ENCODE assay signal across 8 mouse cellular contexts in genomic region chr7:96211618-96212021, GRCm38 (mm10). TPM values are rescaled to one million over a fixed set of nuclear protein-coding genes. Genes with fewer than 3 reads are reported as not detected.
DNase-seq lines count a peak whose midpoint lies in the region; ATAC-seq and TF ChIP-seq lines count a peak whose summit lies in the region.

No protein-coding gene starts in this region.

- no peaks in the 10 kb centered on the region for H3K9me3 ChIP-seq in embryonic facial prominence, embryonic 13.5 days
- no peaks in the 10 kb centered on the region for H3K9me3 ChIP-seq in hindbrain, embryonic 14.5 days (ENCODE audit: control insufficient read depth, low read length)
- no peaks in the 10 kb centered on the region for H3K9me3 ChIP-seq in limb, embryonic 10.5 days (replicated peaks)

- no peaks in the 10 kb centered on the region for H3K36me3 ChIP-seq in embryonic facial prominence, embryonic 13.5 days
- H3K36me3 ChIP-seq in hindbrain, embryonic 14.5 days (replicated peaks; ENCODE audit: control insufficient read depth, insufficient read depth), result no peaks in the 10 kb centered on the region
- no peaks in the 10 kb centered on the region for H3K36me3 ChIP-seq in limb, embryonic 10.5 days

- H3K4me1 ChIP-seq in lung, adult 2 months (ENCODE audit: control insufficient read depth, insufficient read depth, low read length), result peaks cover 14% of the 10 kb centered on the region
- peaks cover 33% of the 10 kb centered on the region for H3K4me1 ChIP-seq in embryonic facial prominence, embryonic 13.5 days
- peaks cover 22% of the 10 kb centered on the region for H3K4me1 ChIP-seq in hindbrain, embryonic 14.5 days (replicated peaks; ENCODE audit: control insufficient read depth, insufficient read depth, low read length)
- H3K4me1 ChIP-seq in limb, embryonic 10.5 days, result peaks cover 41% of the 10 kb centered on the region
- no peaks in the 10 kb centered on the region for H3K4me1 ChIP-seq in olfactory bulb, adult 2 months (ENCODE audit: control insufficient read depth, insufficient read depth, low read length)

- peak overlapping the region; percentile 90 for H3K9ac ChIP-seq in embryonic facial prominence, embryonic 13.5 days
- H3K9ac ChIP-seq in hindbrain, embryonic 14.5 days, result peak overlapping the region; percentile 90

- H3K27ac ChIP-seq in embryonic facial prominence, embryonic 13.5 days, result peak overlapping the region; percentile 86; the same call in 1 of the 2 replicates
- H3K27ac ChIP-seq in hindbrain, embryonic 14.5 days, result no peak overlapping the region
- peak overlapping the region; percentile 93 for H3K27ac ChIP-seq in limb, embryonic 10.5 days
- H3K27ac ChIP-seq in olfactory bulb, adult 2 months (ENCODE audit: insufficient read depth, low read depth, low read length), result peak overlapping the region; percentile 96

- no peak for ATAC-seq in embryonic facial prominence, embryonic 13.5 days (ENCODE audit: insufficient number of reproducible peaks, insufficient read depth, low FRiP score, low TSS enrichment, low read depth)
- ATAC-seq in hindbrain, embryonic 14.5 days (ENCODE audit: low FRiP score), result no peak
- ATAC-seq in monocyte, adult 5-6 weeks (replicated peaks; ENCODE audit: insufficient number of reproducible peaks, low FRiP score, low TSS enrichment, poor library complexity, severe bottlenecking), result no peak

- no peak for TF ChIP-seq POLR2A in lung, adult 2 months (IDR thresholded peaks at IDR 0.05; ENCODE audit: borderline replicate concordance, extremely low read depth, low read depth, low read length)
- 0 out of 2 replicates have a peak, but pooled peaks have one; percentile 16 for TF ChIP-seq POLR2A in olfactory bulb, adult 2 months (IDR thresholded peaks at IDR 0.05; ENCODE audit: insufficient read depth, low read depth, low read length)

- WGBS in lung, adult 2 months, result 2% methylated on average over 17 of the region's 17 CpGs
- under 1% methylated on average over 17 of the region's 17 CpGs for WGBS in embryonic facial prominence, embryonic 13.5 days
- under 1% methylated on average over 17 of the region's 17 CpGs for WGBS in hindbrain, embryonic 14.5 days
- under 1% methylated on average over 17 of the region's 17 CpGs for WGBS in limb, embryonic 10.5 days
- under 1% methylated on average over 17 of the region's 17 CpGs for WGBS in olfactory bulb, adult 2 months

- TF ChIP-seq CTCF in lung, adult 2 months (IDR thresholded peaks at IDR 0.05; ENCODE audit: insufficient read depth, low read length), result no peak
- TF ChIP-seq CTCF in olfactory bulb, adult 2 months (IDR thresholded peaks at IDR 0.05; ENCODE audit: insufficient read depth, low read depth, low read length), result no peak

- peak; percentile 10 for DNase-seq in lung, adult 2 months
- no peak for DNase-seq in lung, postnatal 14 days
- DNase-seq in hindbrain, embryonic 14.5 days (ENCODE audit: low spot score), result no peak
- DNase-seq in limb, embryonic 10.5 days (ENCODE audit: low spot score), result peak; percentile 60
- no peak for DNase-seq in urinary bladder, adult 2 months (ENCODE audit: low spot score)

- H3K4me3 ChIP-seq in lung, adult 2 months (replicated peaks; ENCODE audit: extremely low read depth, low read depth, low read length), result peak overlapping the region; percentile 21
- H3K4me3 ChIP-seq in embryonic facial prominence, embryonic 13.5 days, result peak overlapping the region; percentile 73
- peak overlapping the region; percentile 77 for H3K4me3 ChIP-seq in hindbrain, embryonic 14.5 days (replicated peaks; ENCODE audit: low read length)
- peak overlapping the region; percentile 85 for H3K4me3 ChIP-seq in limb, embryonic 10.5 days
- peak overlapping the region; percentile 96 for H3K4me3 ChIP-seq in olfactory bulb, adult 2 months (ENCODE audit: insufficient read depth, low read depth, low read length)

- peak overlapping the region; percentile 94 for H3K4me2 ChIP-seq in embryonic facial prominence, embryonic 13.5 days
- H3K4me2 ChIP-seq in hindbrain, embryonic 14.5 days (replicated peaks), result peak overlapping the region; percentile 89

- H3K27me3 ChIP-seq in embryonic facial prominence, embryonic 13.5 days, result 0 out of 2 replicates have a peak, but pooled peaks cover 8% of the 10 kb centered on the region
- peaks cover 5% of the 10 kb centered on the region; the same call in 1 of the 2 replicates for H3K27me3 ChIP-seq in hindbrain, embryonic 14.5 days (ENCODE audit: control insufficient read depth, insufficient read depth, low read length)
- peaks cover 40% of the 10 kb centered on the region for H3K27me3 ChIP-seq in limb, embryonic 10.5 days (ENCODE audit: low read depth, poor library complexity, severe bottlenecking)

RNA-seq across cellular contexts. Expression of gene Tenm4, which starts 40.6 kb away (rescaled TPM):
- polyA plus RNA-seq in lung, adult 2 months (2012; rRNA removed), result 0.98 and 1.3 TPM in 2 replicates
- 45.6 and 56.3 TPM in 2 replicates for polyA plus RNA-seq in embryonic facial prominence, embryonic 13.5 days (2015; fragmentation: Nextera tagmentation; extraction: Ambion mirVana)
- 37.5 and 38.1 TPM in 2 replicates for polyA plus RNA-seq in hindbrain, embryonic 14.5 days (2014; fragmentation: Nextera tagmentation; extraction: Ambion mirVana)
- polyA plus RNA-seq in limb, embryonic 10.5 days (2016; fragmentation: Nextera tagmentation; extraction: Ambion mirVana), result 25.1 and 32.1 TPM in 2 replicates
- not detected in 2 replicates for polyA plus RNA-seq in olfactory bulb, adult 2 months (2012; ENCODE audit: insufficient read depth, insufficient read length, low replicate concordance, missing spikeins)
- 0.65 and 1.0 TPM in 2 replicates for polyA plus RNA-seq in urinary bladder, adult 2 months (2012; rRNA removed)
- 0.38 TPM in 1 of 3 replicates, not detected in the others for total RNA-seq in monocyte, adult 5-6 weeks (2017)

Comparison
In these comparisons a context has a peak if more than half of its experiments do, and no peak if none do; other contexts are left out.
1. DNase-seq: peak in lung, adult 2 months (single experiment) and limb, embryonic 10.5 days (single experiment); none in lung, postnatal 14 days (single experiment), hindbrain, embryonic 14.5 days (single experiment) and urinary bladder, adult 2 months (single experiment).
2. H3K4me3 ChIP-seq: peak in every context shown above with its lines; median percentile 96 in olfactory bulb, adult 2 months; 85 in limb, embryonic 10.5 days; 77 in hindbrain, embryonic 14.5 days; 73 in embryonic facial prominence, embryonic 13.5 days; 21 in lung, adult 2 months.